Mouse (Mus musculus) G1E (cell line): ENCODE measurements around the gene Kalrn.

ENCODE experiments used
- CTCF ChIP-seq: IDR thresholded peaks from 2 replicates; pipeline ENCODE4 v1.5.1; 2012; ENCODE audit warnings: low read depth, low read length, inconsistent platforms, mixed read lengths
- GATA1 ChIP-seq: IDR thresholded peaks from 2 replicates; pipeline ENCODE4 v1.6.1; 2012; ENCODE audit warnings: borderline replicate concordance, low read length, inconsistent platforms, mixed read lengths
- POLR2AphosphoS5 ChIP-seq: IDR thresholded peaks from 2 replicates; pipeline ENCODE4 v1.6.1; 2012; ENCODE audit warnings: low read depth, low read length, inconsistent platforms; ENCODE audit not compliant: insufficient replicate concordance
- TAL1 ChIP-seq: conservative IDR thresholded peaks from 2 replicates; pipeline ENCODE4 v1.6.1; 2012; ENCODE audit warnings: low read depth, low read length, inconsistent platforms, mixed read lengths

GRCm38 (mm10) chr16:34099795-34100194 is 473.5 kb downstream of the Kalrn start:
- TF ChIP-seq CTCF (no peak), POLR2AphosphoS5 (no peak), GATA1 (no peak), TAL1 (no peak)
